Mouse (Mus musculus) brain, adult 2 months (tissue): ENCODE measurements around the gene Eif4e3.
A peak's percentile ranks its signal among the peaks of the same experiment; 100 is the strongest.

Experiments
- DNase-seq: peaks from one replicate; pipeline ENCODE4 v3.0.0; 2011; ENCODE audit warnings: low read depth, low spot score

Gene Eif4e3

GRCm38 (mm10) chr6:99625306-99625705 lies 41.3 kb downstream of the Eif4e3 start:
- DNase-seq, result no peak

- no peak for DNase-seq
These were observed 42.0 kb downstream of the Eif4e3 start for GRCm38 (mm10) chr6:99624542-99624941.

- DNase-seq, result peak; percentile 69
These were observed 42.9 kb downstream of the Eif4e3 start for GRCm38 (mm10) chr6:99623641-99624040.

- no peak for DNase-seq
These were observed 45.4 kb downstream of the Eif4e3 start for GRCm38 (mm10) chr6:99621167-99621566.

GRCm38 (mm10) chr6:99620471-99620870 lies 46.1 kb downstream of the Eif4e3 start:
- no peak for DNase-seq

GRCm38 (mm10) chr6:99619964-99620363 lies 46.6 kb downstream of the Eif4e3 start:
- DNase-seq, result no peak

- no peak for DNase-seq
These were observed 47.1 kb downstream of the Eif4e3 start for GRCm38 (mm10) chr6:99619466-99619865.

- DNase-seq, result peak; percentile 51
These were observed 48.7 kb downstream of the Eif4e3 start for GRCm38 (mm10) chr6:99617867-99618266.

- peak; percentile 89 for DNase-seq
These were observed 49.2 kb downstream of the Eif4e3 start for GRCm38 (mm10) chr6:99617415-99617814.

- DNase-seq, result no peak
These were observed 51.3 kb downstream of the Eif4e3 start for GRCm38 (mm10) chr6:99615272-99615751.

- peak; percentile 80 for DNase-seq
These were observed 51.9 kb downstream of the Eif4e3 start for GRCm38 (mm10) chr6:99614566-99615271.

GRCm38 (mm10) chr6:99611866-99612265 lies 54.7 kb downstream of the Eif4e3 start:
- peak; percentile 44 for DNase-seq

- DNase-seq, result no peak
These were observed 55.8 kb downstream of the Eif4e3 start for GRCm38 (mm10) chr6:99610454-99611427.

GRCm38 (mm10) chr6:99606079-99606478 lies 60.5 kb downstream of the Eif4e3 start:
- peak; percentile 42 for DNase-seq

GRCm38 (mm10) chr6:99604758-99605157 lies 61.8 kb downstream of the Eif4e3 start:
- no peak for DNase-seq

GRCm38 (mm10) chr6:99602434-99602833 lies 64.1 kb downstream of the Eif4e3 start:
- DNase-seq, result peak; percentile 63

- DNase-seq, result peak; percentile 60
These were observed 65.7 kb downstream of the Eif4e3 start for GRCm38 (mm10) chr6:99600886-99601285.

- peak; percentile 81 for DNase-seq
These were observed 66.3 kb downstream of the Eif4e3 start for GRCm38 (mm10) chr6:99600168-99600793.

GRCm38 (mm10) chr6:99599651-99600050 lies 66.9 kb downstream of the Eif4e3 start:
- no peak for DNase-seq

GRCm38 (mm10) chr6:99599229-99599628 lies 67.3 kb downstream of the Eif4e3 start:
- DNase-seq, result peak; percentile 50

GRCm38 (mm10) chr6:99577040-99577439 lies 89.5 kb downstream of the Eif4e3 start:
- DNase-seq, result no peak

- DNase-seq, result peak; percentile 48
These were observed 90.9 kb downstream of the Eif4e3 start for GRCm38 (mm10) chr6:99575633-99576032.
